Mouse (Mus musculus) erythroid progenitor cell, adult 5-6 weeks (primary cell): ENCODE measurements around the gene Dnajc3. TPM values are rescaled to one million over a fixed set of nuclear protein-coding genes. Genes with fewer than 3 reads are reported as not detected.

Experiments
- ATAC-seq: replicated peaks from 2 replicates; pipeline ENCODE4 v1.8.0; 2016; ENCODE audit warnings: moderate number of reproducible peaks, mild to moderate bottlenecking, moderate TSS enrichment, inconsistent platforms; ENCODE audit not compliant: poor library complexity, low FRiP score, severe bottlenecking
- total RNA-seq, 2 experiments: library from RNA; stranded (forward) in 1 of 2; stranded (reverse) in 1 of 2; fragments of 150-400 nt in 1 of 2; fragments of 186-747, 209-891 nt in 1 of 2; gene quantifications; 2 replicates each; pipeline versions ENCODE4 v1.2.3 to v1.2.4; 2015 to 2017; ENCODE audit warnings: low replicate concordance in 2 of 2

Gene Dnajc3
- total RNA-seq, 2 experiments from 2014 or later, result 27.8 to 32.7 TPM

DNA sequence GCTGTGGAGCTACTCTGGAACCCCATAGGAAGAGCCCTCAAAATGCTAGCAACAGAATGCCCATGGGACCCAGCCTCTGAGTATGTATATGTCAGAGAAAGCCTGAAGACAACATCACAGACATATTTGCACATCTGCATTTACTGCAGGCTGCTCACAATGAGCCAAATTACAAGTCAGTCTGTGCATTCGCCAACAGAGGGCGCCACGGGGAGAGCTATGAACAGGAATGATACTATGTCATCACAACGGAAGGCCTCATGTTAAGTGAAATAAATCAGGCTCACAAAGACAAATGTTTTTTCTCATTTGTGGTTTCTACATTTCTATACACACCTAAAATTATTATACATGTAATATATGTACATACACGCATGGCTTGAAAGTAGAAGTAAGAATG is 88.1 kb downstream of the Dnajc3 start:
- ATAC-seq, result peak; percentile 57

DNA sequence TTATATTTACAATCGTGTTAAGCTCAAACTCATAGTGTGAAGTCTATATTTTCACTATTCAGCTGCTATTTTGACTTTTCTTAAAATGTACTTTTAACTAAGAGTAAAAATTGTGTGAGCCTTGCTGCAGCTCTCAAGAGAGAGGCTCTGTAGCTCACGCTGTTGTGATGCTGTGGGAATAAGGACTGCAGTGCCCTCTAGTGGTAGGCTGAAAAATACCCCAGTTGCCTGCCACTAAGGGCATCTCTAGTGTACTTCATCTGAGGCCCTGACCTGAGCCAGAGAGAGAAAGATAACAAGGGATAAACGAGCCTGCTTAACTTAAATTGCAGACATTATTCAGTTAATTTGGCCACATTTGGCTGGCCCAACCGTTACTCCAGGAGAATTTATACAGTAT is 89.4 kb downstream of the Dnajc3 start:
- ATAC-seq, result peak; percentile 94

- no peak for ATAC-seq
Measured at GRCm38 (mm10) chr14:119027675-119028253, 90.0 kb downstream of the Dnajc3 start.

Other genes with a start within 250 kb of the Dnajc3 start
- 16.3 and 17.7 TPM in 2 replicates for gene Abcc4, start 231.8 kb upstream of the Dnajc3 start, total RNA-seq (2015; ENCODE audit: low replicate concordance)
- 14.5 and 17.5 TPM in 2 replicates for gene Abcc4, start 231.8 kb upstream of the Dnajc3 start, total RNA-seq (2017; ENCODE audit: low replicate concordance)
- 1.4 and 3.4 TPM in 2 replicates for gene Cldn10, start 150.1 kb upstream of the Dnajc3 start, total RNA-seq (2015; ENCODE audit: low replicate concordance)
- gene Cldn10, start 150.1 kb upstream of the Dnajc3 start, total RNA-seq (2017; ENCODE audit: low replicate concordance), result not detected in 2 replicates
- gene Dzip1, start 12.5 kb upstream of the Dnajc3 start, total RNA-seq (2015; ENCODE audit: low replicate concordance), result 1.8 TPM in 1 of 2 replicates, not detected in the other
- gene Dzip1, start 12.5 kb upstream of the Dnajc3 start, total RNA-seq (2017; ENCODE audit: low replicate concordance), result 0.61 TPM in 1 of 2 replicates, not detected in the other
- 1.1 TPM in 1 of 2 replicates, not detected in the other for gene Uggt2, start 161.5 kb downstream of the Dnajc3 start, total RNA-seq (2015; ENCODE audit: low replicate concordance)
- not detected in 2 replicates for gene Uggt2, start 161.5 kb downstream of the Dnajc3 start, total RNA-seq (2017; ENCODE audit: low replicate concordance)
- gene Hs6st3, start 200.4 kb downstream of the Dnajc3 start, total RNA-seq (2015; ENCODE audit: low replicate concordance), result not detected in 2 replicates
- gene Hs6st3, start 200.4 kb downstream of the Dnajc3 start, total RNA-seq (2017; ENCODE audit: low replicate concordance), result not detected in 2 replicates